Mouse (Mus musculus) lung, embryonic 14.5 days (tissue): Measurements from ENCODE around the gene Chrng. TPM values are rescaled to one million over a fixed set of nuclear protein-coding genes. Genes with fewer than 3 reads are reported as not detected.
A peak's percentile ranks its signal among the peaks of the same experiment; 100 is the strongest.

Experiments
- ATAC-seq: fragments of 200-750 bp; cut with Nextera tagmentation; 2 replicates; pipeline ENCODE4 v1.8.0; 2017; ENCODE audit warnings: mild to moderate bottlenecking, moderate TSS enrichment, moderate library complexity; ENCODE audit not compliant: insufficient read depth
- DNase-seq: peaks from one replicate; pipeline ENCODE4 v3.0.0-alpha.2; 2015
- H3K27ac ChIP-seq: fragments of 300-500 bp; sonication (generic); 2 replicates; pipeline ENCODE4 v1.5.1; 2014; ENCODE audit warnings: low read depth, mild to moderate bottlenecking, moderate library complexity
- H3K27me3 ChIP-seq: fragments of 300-500 bp; sonication (generic); 2 replicates; pipeline ENCODE4 v1.6.1; 2014; ENCODE audit warnings: low read length, control low read depth; ENCODE audit not compliant: insufficient read depth
- H3K36me3 ChIP-seq: fragments of 300-500 bp; sonication (generic); 2 replicates; pipeline ENCODE4 v1.6.1; 2014; ENCODE audit warnings: control low read depth; ENCODE audit not compliant: insufficient read depth
- H3K4me1 ChIP-seq: fragments of 300-500 bp; sonication (generic); 2 replicates; pipeline ENCODE4 v1.6.1; 2014; ENCODE audit warnings: antibody characterized with exemption, control low read depth; ENCODE audit not compliant: insufficient read depth
- H3K4me2 ChIP-seq: fragments of 300-500 bp; sonication (generic); 2 replicates; pipeline ENCODE4 v1.6.1; 2014; ENCODE audit warnings: mild to moderate bottlenecking
- H3K4me3 ChIP-seq: fragments of 300-500 bp; sonication (generic); 2 replicates; pipeline ENCODE4 v1.5.1; 2014; ENCODE audit warnings: low read depth, low read length
- H3K9ac ChIP-seq: fragments of 300-500 bp; sonication (generic); 2 replicates; pipeline ENCODE4 v1.6.1; 2014
- H3K9me3 ChIP-seq: fragments of 300-500 bp; sonication (generic); 2 replicates; pipeline ENCODE4 v1.6.1; 2016; ENCODE audit warnings: low read depth, low read length, control low read depth
- CTCF ChIP-seq: IDR thresholded peaks from 2 replicates; pipeline ENCODE4 v1.5.1; 2016; ENCODE audit warnings: antibody characterized with exemption, low read depth
- WGBS: fragments of 180-500 bp; shearing (Covaris S2); extraction: QIAGEN DNeasy Blood & Tissue Kit; methylation state at CpG from one replicate; pipeline ENCODE4 v1.1.7; 2014; 5-methylcytosine and 5-hydroxymethylcytosine counted together
- polyA plus RNA-seq: library from polyadenylated mRNA; unstranded; fragments of >200 nt; fragmentation: Nextera tagmentation; extraction: Ambion mirVana; gene quantifications from 2 replicates; pipeline ENCODE4 v1.2.1, GENCODE M21; 2014

Gene Chrng
- polyA plus RNA-seq, 1 experiment from 2014 or later: not detected

- TF ChIP-seq CTCF: no peak
- H3K9ac ChIP-seq: no peak overlapping the region
- DNase-seq (no peak), ATAC-seq (no peak)
- H3K4me2 ChIP-seq: no peak overlapping the region
- H3K4me3 ChIP-seq: no peak overlapping the region
- H3K27ac ChIP-seq: no peak overlapping the region
- WGBS: 91% methylated on average over 3 of the region's 3 CpGs
- H3K36me3 ChIP-seq: peaks cover 92% of the 10 kb centered on the region
- no peaks in the 10 kb centered on the region for H3K27me3 ChIP-seq
- H3K9me3 ChIP-seq: no peaks in the 10 kb centered on the region
- H3K4me1 ChIP-seq: no peaks in the 10 kb centered on the region
These were observed 22.7 kb downstream of the Chrng start for GRCm38 (mm10) chr1:87227160-87227550.

- Histone ChIP-seq H3K27ac (no peak overlapping the region), H3K4me2 (no peak overlapping the region), H3K4me3 (no peak overlapping the region), H3K36me3 (peaks cover 70% of the 10 kb centered on the region), H3K27me3 (no peaks in the 10 kb centered on the region), H3K4me1 (no peaks in the 10 kb centered on the region), H3K9ac (no peak overlapping the region), H3K9me3 (no peaks in the 10 kb centered on the region)
- no peak for TF ChIP-seq CTCF
- 81% methylated on average over 5 of the region's 5 CpGs for WGBS
- DNase-seq (no peak), ATAC-seq (no peak)
These were observed 26.1 kb downstream of the Chrng start for GRCm38 (mm10) chr1:87230606-87231005.

- no peak overlapping the region for H3K9ac ChIP-seq
- no peaks in the 10 kb centered on the region for H3K9me3 ChIP-seq
- ATAC-seq (no peak), DNase-seq (no peak)
- WGBS: 82% methylated on average over 7 of the region's 7 CpGs
- no peak overlapping the region for H3K27ac ChIP-seq
- TF ChIP-seq CTCF: no peak
- H3K4me3 ChIP-seq: no peak overlapping the region
- H3K27me3 ChIP-seq: no peaks in the 10 kb centered on the region
- peaks cover 56% of the 10 kb centered on the region for H3K36me3 ChIP-seq
- no peak overlapping the region for H3K4me2 ChIP-seq
- H3K4me1 ChIP-seq: no peaks in the 10 kb centered on the region
These were observed 27.7 kb downstream of the Chrng start for GRCm38 (mm10) chr1:87232197-87232596.

- Histone ChIP-seq H3K36me3 (peaks cover 25% of the 10 kb centered on the region), H3K4me1 (no peaks in the 10 kb centered on the region), H3K27ac (no peak overlapping the region), H3K4me3 (no peak overlapping the region), H3K27me3 (no peaks in the 10 kb centered on the region), H3K9me3 (no peaks in the 10 kb centered on the region), H3K9ac (no peak overlapping the region), H3K4me2 (no peak overlapping the region)
- 56% methylated on average over 8 of the region's 8 CpGs for WGBS
- no peak for TF ChIP-seq CTCF
- ATAC-seq (no peak), DNase-seq (no peak)
These were observed 34.6 kb downstream of the Chrng start for GRCm38 (mm10) chr1:87239056-87239455.

- Histone ChIP-seq H3K36me3 (peaks cover 12% of the 10 kb centered on the region), H3K4me2 (no peak overlapping the region), H3K27me3 (no peaks in the 10 kb centered on the region), H3K4me3 (no peak overlapping the region), H3K9ac (no peak overlapping the region), H3K27ac (no peak overlapping the region), H3K9me3 (no peaks in the 10 kb centered on the region), H3K4me1 (no peaks in the 10 kb centered on the region)
- no peak for ATAC-seq
- no peak for DNase-seq
- 86% methylated on average over 8 of the region's 8 CpGs for WGBS
- TF ChIP-seq CTCF: no peak
These were observed 38.6 kb downstream of the Chrng start for GRCm38 (mm10) chr1:87243021-87243420.

- TF ChIP-seq CTCF: no peak
- Histone ChIP-seq H3K4me3 (no peak overlapping the region), H3K27ac (no peak overlapping the region), H3K9me3 (no peaks in the 10 kb centered on the region), H3K36me3 (no peaks in the 10 kb centered on the region), H3K4me1 (no peaks in the 10 kb centered on the region), H3K27me3 (no peaks in the 10 kb centered on the region), H3K9ac (no peak overlapping the region), H3K4me2 (no peak overlapping the region)
- no peak for DNase-seq
- WGBS: 18% methylated on average over 1 of the region's 1 CpGs
- no peak for ATAC-seq
These were observed 41.0 kb downstream of the Chrng start for GRCm38 (mm10) chr1:87245430-87245829.

- Histone ChIP-seq H3K9ac (no peak overlapping the region), H3K4me1 (no peaks in the 10 kb centered on the region), H3K27me3 (no peaks in the 10 kb centered on the region), H3K36me3 (no peaks in the 10 kb centered on the region), H3K4me2 (no peak overlapping the region), H3K4me3 (no peak overlapping the region), H3K9me3 (no peaks in the 10 kb centered on the region), H3K27ac (no peak overlapping the region)
- 23% methylated on average over 22 of the region's 22 CpGs for WGBS
- peak; percentile 78 for ATAC-seq
- peak; percentile 95 for TF ChIP-seq CTCF
- DNase-seq: peak; percentile 90
These were observed 41.7 kb downstream of the Chrng start for GRCm38 (mm10) chr1:87245929-87246815.
